Mouse (Mus musculus): ENCODE measurements around the gene Psg16.
A peak's percentile ranks its signal among the peaks of the same experiment; 100 is the strongest.

Gene Psg16

GRCm38 (mm10) chr7:17135307-17135706 lies 61.5 kb downstream of the Psg16 start:
- DNase-seq, result no peak

DNA sequence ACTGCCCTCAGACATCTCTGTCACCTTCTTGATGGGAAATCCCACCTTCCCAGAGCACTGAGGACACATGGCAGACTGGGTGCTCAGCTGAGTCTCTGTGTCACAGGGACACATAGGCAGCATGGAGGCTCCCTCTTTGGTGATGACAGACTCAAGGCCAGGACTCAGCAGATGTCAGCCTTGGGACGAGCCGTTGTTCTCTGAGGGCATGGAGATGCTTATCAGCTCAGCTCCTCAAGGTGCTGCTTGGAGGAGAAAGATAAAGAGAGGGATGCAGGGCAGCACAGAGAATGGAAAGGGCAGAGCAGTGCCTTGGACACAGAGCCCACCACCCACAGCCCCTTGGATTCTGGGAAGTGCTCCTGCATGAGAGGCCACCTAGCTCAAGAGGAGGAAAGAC lies 76.1 kb downstream of the Psg16 start, which contains the start of gene Ceacam3:
Ceacam3 (plus strand) TSS at position 352 of the 400 bp plus-strand sequence.
- no peak for DNase-seq

GRCm38 (mm10) chr7:17155634-17156033 lies 81.8 kb downstream of the Psg16 start:
- DNase-seq, result peak; percentile 90

DNA sequence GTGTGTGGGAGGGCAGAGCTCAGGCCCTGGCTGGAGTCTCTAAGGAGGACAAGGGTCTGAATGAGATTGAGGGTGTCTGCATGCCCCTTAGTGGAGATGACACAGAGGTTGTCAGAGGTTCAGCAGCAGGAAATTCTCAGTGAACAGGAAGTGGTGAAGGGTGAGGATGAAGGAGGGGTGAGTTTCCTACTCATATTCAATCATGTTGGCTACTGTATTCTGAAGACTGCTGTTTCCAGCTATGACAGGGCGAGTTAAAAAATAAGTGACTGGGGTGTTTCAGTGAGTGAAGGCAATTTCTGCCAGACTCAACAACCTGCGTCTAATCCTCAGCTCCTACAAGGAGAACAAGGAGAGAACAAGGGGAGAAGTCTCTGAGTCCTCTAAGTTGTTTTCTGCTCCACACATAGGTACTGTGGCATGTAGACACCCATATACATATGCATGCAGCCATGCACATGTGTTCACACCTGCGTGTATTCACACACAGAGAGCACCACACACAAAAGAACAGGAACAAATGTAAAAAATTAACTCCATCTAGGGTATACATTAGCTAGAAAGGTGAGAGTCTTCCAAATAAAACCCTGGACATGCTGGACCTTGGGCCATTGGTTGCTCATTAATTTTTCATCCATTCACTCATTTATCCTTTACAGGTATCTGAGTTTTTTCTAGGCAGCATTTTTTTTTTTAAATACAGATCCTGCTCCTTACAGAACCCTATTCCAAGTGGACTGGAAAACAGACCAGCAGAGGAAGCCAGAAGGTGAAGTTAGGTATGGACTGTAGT lies 83.2 kb downstream of the Psg16 start:
- no peak for DNase-seq

DNA sequence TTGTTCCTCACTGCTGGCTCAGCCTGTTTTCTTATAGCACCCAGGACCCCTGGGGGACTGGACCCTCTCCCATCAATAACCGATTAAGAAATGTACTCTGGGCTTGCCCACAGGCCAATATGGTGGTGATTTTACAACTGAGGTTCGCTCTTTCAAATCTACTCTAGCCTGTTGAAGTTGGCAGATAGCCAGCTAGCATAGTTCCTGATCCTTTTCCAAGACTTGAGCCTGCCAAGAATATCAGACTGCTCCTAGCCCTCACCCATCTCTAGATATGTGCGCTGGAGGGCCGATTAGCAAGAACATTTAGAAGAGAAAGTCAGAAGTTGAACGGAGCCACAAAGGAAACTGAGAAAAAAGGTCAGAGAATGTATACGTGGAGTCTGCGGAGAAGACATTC lies 85.2 kb downstream of the Psg16 start:
- DNase-seq, result peak; percentile 53

DNA sequence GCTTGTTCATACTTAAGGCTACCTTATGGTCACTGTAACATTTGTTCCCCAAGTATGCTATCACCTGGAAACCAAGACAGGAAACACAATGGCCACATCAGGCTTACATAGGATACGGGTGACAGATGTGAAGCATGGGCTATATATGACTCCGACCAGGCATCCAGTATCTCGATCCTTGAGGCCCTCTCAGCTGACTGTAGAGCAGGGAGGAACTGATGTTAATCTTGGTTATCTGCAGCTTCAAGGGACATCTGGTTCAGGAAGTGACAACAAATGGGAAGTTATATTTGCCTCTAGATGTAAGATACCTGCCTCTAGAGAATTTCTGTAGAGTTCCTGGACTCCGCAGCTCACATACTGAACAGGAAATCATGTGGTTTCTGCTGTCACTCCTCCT lies 98.0 kb downstream of the Psg16 start:
- no peak for DNase-seq
